Mouse (Mus musculus) intestine, embryonic 14.5 days (tissue): Measurements from ENCODE around the gene Gpsm1. TPM values are rescaled to one million over a fixed set of nuclear protein-coding genes. Genes with fewer than 3 reads are reported as not detected.
"Not testable (repeated sequence)": the region's sequence is repeated elsewhere in the genome, so short reads cannot be mapped to it uniquely, and the experiment has no call there.

Experiments
- ATAC-seq: fragments of 200-750 bp; cut with Nextera tagmentation; replicated peaks from 2 replicates; pipeline ENCODE4 v1.8.0; 2017; ENCODE audit warnings: low read depth, moderate number of reproducible peaks, moderate TSS enrichment, moderate library complexity; ENCODE audit not compliant: low FRiP score, low TSS enrichment
- DNase-seq: peaks from one replicate; pipeline ENCODE4 v3.0.0-alpha.2; 2018; ENCODE audit warnings: low spot score
- H3K27ac ChIP-seq: fragments of 300-500 bp; sonication (generic); 2 replicates; pipeline ENCODE4 v1.5.1; 2014; ENCODE audit warnings: low read depth, mild to moderate bottlenecking, control low read depth
- H3K27me3 ChIP-seq: fragments of 300-500 bp; sonication (generic); replicated peaks from 2 replicates; pipeline ENCODE4 v1.6.1; 2014; ENCODE audit warnings: low read length, control low read depth; ENCODE audit not compliant: control insufficient read depth, insufficient read depth
- H3K36me3 ChIP-seq: fragments of 300-500 bp; sonication (generic); 2 replicates; pipeline ENCODE4 v1.6.1; 2014; ENCODE audit warnings: low read length, control low read depth; ENCODE audit not compliant: control insufficient read depth, insufficient read depth
- H3K4me1 ChIP-seq: fragments of 300-500 bp; sonication (generic); replicated peaks from 2 replicates; pipeline ENCODE4 v1.6.1; 2014; ENCODE audit warnings: low read length, control low read depth, mixed read lengths; ENCODE audit not compliant: control insufficient read depth, insufficient read depth
- H3K4me2 ChIP-seq: fragments of 300-500 bp; sonication (generic); 2 replicates; pipeline ENCODE4 v1.6.1; 2014; ENCODE audit warnings: low read length
- H3K4me3 ChIP-seq: fragments of 300-500 bp; sonication (generic); 2 replicates; pipeline ENCODE4 v1.5.1; 2014; ENCODE audit warnings: low read depth, low read length, control low read depth, mixed read lengths
- H3K9ac ChIP-seq: fragments of 300-500 bp; sonication (generic); 2 replicates; pipeline ENCODE4 v1.6.1; 2014; ENCODE audit warnings: mild to moderate bottlenecking, low read length
- H3K9me3 ChIP-seq: fragments of 300-500 bp; sonication (generic); 2 replicates; pipeline ENCODE4 v1.6.1; 2016; ENCODE audit warnings: low read length, control low read depth; ENCODE audit not compliant: control insufficient read depth
- WGBS: fragments of 180-500 bp; shearing (Covaris S2); extraction: QIAGEN DNeasy Blood & Tissue Kit; methylation state at CpG from one replicate; pipeline ENCODE4 v1.1.7; 2014; 5-methylcytosine and 5-hydroxymethylcytosine counted together
- polyA plus RNA-seq: library from polyadenylated mRNA; unstranded; fragments of >200 nt; fragmentation: Nextera tagmentation; extraction: Ambion mirVana; gene quantifications from 2 replicates; pipeline ENCODE4 v1.2.1, GENCODE M21; 2014

Gpsm1 gene
- polyA plus RNA-seq, 1 experiment from 2014 or later, result 23.4 TPM

DNA sequence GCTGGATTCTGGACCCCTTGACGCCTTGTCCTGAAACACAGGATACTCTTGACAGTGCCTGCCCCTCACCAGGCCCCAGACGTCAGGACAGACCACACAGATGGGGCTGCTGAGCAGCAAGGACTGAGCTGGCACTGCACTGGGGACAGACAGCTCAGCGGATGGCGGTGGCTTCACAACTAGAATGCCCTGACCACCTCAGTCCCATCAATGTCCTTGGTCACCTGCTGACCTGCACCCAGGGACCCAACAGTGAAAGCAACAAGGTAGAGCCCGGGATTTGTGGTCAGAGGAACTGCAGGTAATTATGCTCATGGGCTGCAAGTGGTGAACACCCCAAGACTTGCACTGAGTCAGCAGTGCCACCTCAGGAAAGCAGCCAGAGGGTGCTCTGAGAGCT is 47.7 kb downstream of the Gpsm1 start:
- Histone ChIP-seq H3K4me2 (no peak overlapping the region), H3K36me3 (peaks cover 41% of the 10 kb centered on the region), H3K4me3 (no peak overlapping the region), H3K9ac (no peak overlapping the region), H3K9me3 (no peaks in the 10 kb centered on the region), H3K4me1 (no peaks in the 10 kb centered on the region), H3K27ac (no peak overlapping the region), H3K27me3 (no peaks in the 10 kb centered on the region)
- WGBS, result 85% methylated on average over 5 of the region's 5 CpGs
- ATAC-seq, result no peak
- no peak for DNase-seq

DNA sequence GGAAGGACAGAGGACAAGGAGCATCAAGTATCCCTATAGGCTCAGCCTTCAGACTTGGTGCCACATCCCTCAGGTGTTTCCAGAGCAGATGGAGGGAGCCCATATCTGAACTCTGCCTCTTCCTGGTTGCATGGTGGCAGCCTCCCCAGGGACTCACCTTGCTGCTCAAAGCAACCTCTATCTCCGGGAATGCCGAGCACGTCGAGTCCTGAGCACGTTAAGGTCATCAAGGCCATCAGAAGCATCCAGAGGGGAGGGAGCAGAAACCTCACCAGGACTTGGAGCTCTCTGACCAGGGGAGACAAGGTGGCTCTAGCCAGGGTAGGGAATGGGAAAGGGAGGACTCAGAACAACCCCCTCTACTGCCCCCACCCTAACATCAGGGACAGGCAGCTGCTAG is 48.2 kb downstream of the Gpsm1 start:
- ATAC-seq (no peak), DNase-seq (no peak)
- H3K27me3 ChIP-seq, result no peaks in the 10 kb centered on the region
- 79% methylated on average over 5 of the region's 5 CpGs for WGBS
- H3K9me3 ChIP-seq, result no peaks in the 10 kb centered on the region
- H3K4me3 ChIP-seq, result no peak overlapping the region
- H3K4me1 ChIP-seq, result no peaks in the 10 kb centered on the region
- H3K4me2 ChIP-seq, result no peak overlapping the region
- no peak overlapping the region for H3K9ac ChIP-seq
- H3K27ac ChIP-seq, result no peak overlapping the region
- H3K36me3 ChIP-seq, result peaks cover 46% of the 10 kb centered on the region

DNA sequence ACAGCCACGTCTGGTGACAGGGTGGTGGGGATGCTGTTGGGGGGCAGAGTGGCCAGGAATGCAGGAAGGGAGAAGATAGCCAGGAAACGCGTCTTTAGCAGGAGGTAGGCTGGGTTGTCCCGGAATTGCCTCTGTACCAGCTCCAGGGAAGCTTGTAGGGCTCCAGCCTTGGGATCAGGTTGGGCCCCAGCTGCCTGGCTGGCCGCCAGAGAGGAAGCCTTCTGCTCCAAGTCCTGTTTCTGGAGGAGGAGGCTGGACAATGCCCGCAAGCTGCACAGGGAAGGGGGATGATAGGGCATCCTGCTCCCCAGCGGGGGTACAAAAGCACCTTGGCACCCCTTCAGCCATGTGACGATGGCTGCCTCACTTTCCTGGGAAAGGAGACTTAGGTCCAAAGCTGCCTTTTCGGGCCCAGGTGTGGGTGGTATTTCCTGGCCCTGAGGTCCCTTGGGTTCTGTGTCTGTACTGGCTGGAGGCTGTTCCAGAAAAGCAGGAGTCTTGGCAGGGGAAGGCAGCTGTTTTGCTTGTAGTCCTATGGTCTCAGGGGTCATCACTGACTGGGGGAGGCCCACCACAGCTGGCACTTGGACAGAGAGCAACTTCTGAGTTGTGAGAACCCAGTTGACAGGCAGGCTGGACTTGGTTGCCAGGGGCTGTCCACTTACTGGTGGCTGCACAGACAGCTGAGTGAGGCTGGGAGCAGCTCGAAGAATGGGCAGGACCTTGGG is 49.6 kb downstream of the Gpsm1 start:
- no peak for ATAC-seq
- peaks cover 60% of the 10 kb centered on the region for H3K36me3 ChIP-seq

DNA sequence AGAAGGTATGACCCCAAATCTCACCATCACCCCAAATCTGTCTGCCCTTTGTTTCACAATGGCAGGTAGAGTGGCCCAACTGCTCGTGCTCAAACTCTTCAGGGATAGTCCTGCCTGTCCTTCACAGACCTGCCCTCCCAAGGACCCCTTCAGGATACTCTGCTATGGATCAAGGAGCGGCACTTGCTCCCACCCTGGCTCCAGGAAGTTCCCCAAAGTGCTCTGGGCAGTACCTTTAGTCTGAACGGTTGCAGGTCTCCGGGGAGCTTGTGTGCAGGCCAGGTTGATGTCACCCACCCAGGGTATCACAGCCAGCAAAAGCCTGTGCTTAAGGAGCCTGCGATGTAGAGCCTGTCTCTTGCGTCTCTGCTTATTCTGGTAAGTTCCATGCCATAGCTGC is 52.6 kb downstream of the Gpsm1 start:
- Histone ChIP-seq H3K36me3 (peaks cover 87% of the 10 kb centered on the region), H3K9me3 (no peaks in the 10 kb centered on the region), H3K4me3 (no peak overlapping the region), H3K27me3 (no peaks in the 10 kb centered on the region), H3K4me2 (no peak overlapping the region), H3K9ac (no peak overlapping the region), H3K4me1 (no peaks in the 10 kb centered on the region), H3K27ac (no peak overlapping the region)
- ATAC-seq (no peak), DNase-seq (no peak)
- 89% methylated on average over 6 of the region's 6 CpGs for WGBS

More for the DNA sequence above, 49.6 kb downstream of the Gpsm1 start:
- 80% methylated on average over 10 of the region's 10 CpGs for whole genome bisulfite sequencing
- H3K27ac ChIP-seq, result no peak overlapping the region
- H3K4me3 ChIP-seq, result no peak overlapping the region
- DNase-seq, result no peak
- H3K9ac ChIP-seq, result no peak overlapping the region
- no peak overlapping the region for H3K4me2 ChIP-seq
- H3K27me3 ChIP-seq, result no peaks in the 10 kb centered on the region
- no peaks in the 10 kb centered on the region for H3K4me1 ChIP-seq
- H3K9me3 ChIP-seq, result no peaks in the 10 kb centered on the region

DNA sequence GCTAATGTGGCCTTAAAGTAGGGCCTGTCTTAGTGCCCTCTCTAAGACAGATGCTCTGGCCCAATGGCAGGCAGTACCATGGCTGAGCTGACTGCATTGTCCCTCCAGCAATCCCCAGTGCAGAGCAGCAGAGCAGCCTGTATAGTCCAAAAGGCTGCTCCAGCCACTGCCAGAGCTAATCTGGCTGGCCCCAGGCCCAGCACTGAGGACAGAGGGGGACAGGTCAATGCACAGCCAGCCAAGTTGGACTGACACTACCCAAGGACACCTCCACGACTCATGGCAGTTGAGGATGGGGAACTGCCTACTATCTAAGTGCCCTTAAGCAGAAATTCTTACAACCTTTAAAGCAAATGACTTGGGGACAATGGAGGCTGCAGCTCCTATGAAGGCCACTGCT is 53.3 kb downstream of the Gpsm1 start:
- Histone ChIP-seq H3K4me1 (no peaks in the 10 kb centered on the region), H3K4me2 (no peak overlapping the region), H3K36me3 (peaks cover 94% of the 10 kb centered on the region), H3K4me3 (no peak overlapping the region), H3K27me3 (no peaks in the 10 kb centered on the region), H3K9me3 (no peaks in the 10 kb centered on the region), H3K9ac (no peak overlapping the region), H3K27ac (no peak overlapping the region)
- DNase-seq (no peak), ATAC-seq (no peak)
- 95% methylated on average over 1 of the region's 1 CpGs for WGBS

DNA sequence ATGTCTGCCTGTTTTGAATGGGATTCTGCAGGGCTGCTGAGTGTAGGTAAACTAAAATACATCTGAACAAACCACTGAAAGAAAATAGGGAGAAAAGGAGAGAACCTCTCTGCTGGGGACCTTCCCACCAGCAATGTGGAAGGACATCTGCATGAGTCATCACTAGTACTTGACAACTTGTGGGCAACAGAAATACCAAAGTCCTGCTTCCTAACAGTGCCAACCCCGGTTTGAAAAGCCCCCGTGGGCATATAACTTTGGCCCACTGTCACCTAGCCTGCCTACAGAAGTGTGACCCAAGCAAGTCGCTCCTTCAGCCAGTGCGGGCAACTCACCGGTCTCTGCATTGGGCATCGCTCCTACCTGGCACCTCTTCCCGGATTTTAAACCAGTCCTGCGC is 57.1 kb downstream of the Gpsm1 start:
- Histone ChIP-seq H3K9me3 (no peaks in the 10 kb centered on the region), H3K9ac (no peak overlapping the region), H3K36me3 (peaks cover 95% of the 10 kb centered on the region), H3K27ac (no peak overlapping the region), H3K4me2 (no peak overlapping the region), H3K4me3 (no peak overlapping the region), H3K27me3 (no peaks in the 10 kb centered on the region), H3K4me1 (no peaks in the 10 kb centered on the region)
- WGBS, result 96% methylated on average over 8 of the region's 8 CpGs
- no peak for DNase-seq
- no peak for ATAC-seq

DNA sequence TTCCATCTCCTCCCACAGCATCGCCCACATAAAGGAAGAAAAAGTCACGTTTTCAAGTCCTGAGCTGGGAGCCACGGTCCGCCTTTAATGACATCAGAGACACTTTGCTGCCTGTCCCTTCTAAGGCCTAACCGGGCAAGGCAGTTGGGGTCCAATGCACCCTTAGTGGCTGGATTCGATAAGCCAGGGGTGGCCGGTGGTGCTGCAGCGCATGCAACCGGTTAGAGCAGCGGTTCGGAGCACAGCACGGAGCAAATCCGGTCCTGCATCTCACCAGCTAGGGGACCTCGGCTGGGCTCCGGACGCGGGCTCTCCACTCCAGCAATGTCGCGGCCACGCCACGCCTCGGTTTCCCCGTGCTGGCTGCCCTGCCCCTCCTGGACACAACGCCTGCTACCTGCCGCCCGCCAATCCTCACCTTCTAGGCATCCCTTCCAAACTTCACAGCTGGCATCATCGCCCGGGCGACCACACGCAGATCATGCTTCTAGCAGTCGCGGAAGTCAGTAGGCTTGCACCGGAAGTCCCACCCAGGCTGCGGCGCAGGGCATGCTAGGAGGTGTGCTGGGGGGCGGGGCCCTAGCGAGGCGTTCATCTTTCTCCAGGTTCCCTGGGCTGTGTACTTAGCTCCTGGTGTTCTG is 64.9 kb downstream of the Gpsm1 start, which contains the start of gene Snapc4:
Snapc4 (minus strand) TSS at position 523 of the 641 bp plus-strand sequence.
- peak; percentile 88 for DNase-seq
- peaks cover 65% of the 10 kb centered on the region for H3K36me3 ChIP-seq
- WGBS, result under 1% methylated on average over 38 of the region's 38 CpGs
- H3K27me3 ChIP-seq, result no peaks in the 10 kb centered on the region
- peaks cover 4% of the 10 kb centered on the region; the same call in 1 of the 2 replicates for H3K4me1 ChIP-seq
- peak; percentile 95 for ATAC-seq
- no peaks in the 10 kb centered on the region for H3K9me3 ChIP-seq
- H3K4me2 ChIP-seq, result peak within 1 kb of the TSS; percentile 86
- peak within 1 kb of the TSS; percentile 76 for H3K9ac ChIP-seq
- H3K4me3 ChIP-seq, result peak within 1 kb of the TSS; percentile 89
- 0 out of 2 replicates have a peak within 1 kb of the TSS, but pooled peaks have one; percentile 22 for H3K27ac ChIP-seq

DNA sequence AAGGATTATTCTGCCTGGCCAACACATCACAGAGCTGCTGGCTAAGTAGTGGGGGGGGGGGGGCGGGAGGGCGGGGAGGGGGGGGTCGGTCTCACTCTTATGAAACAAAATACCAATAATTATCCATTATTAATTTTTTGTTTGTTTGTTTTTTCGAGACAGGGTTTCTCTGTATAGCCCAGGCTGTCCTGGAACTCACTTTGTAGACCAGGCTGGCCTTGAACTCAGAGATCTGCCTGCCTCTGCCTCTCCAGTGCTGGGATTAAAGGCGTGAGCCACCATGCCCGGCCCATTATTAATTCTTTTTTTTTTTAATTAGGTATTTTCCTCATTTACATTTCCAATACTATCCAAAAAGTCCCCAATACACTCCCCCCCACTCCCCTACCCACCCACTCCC is 65.6 kb downstream of the Gpsm1 start:
- not testable (repeated sequence) for DNase-seq, H3K9me3 ChIP-seq, H3K27ac ChIP-seq, H3K27me3 ChIP-seq, H3K4me1 ChIP-seq, ATAC-seq
- Histone ChIP-seq H3K36me3 (peaks cover 65% of the 10 kb centered on the region), H3K4me3 (peak overlapping the region; percentile 89), H3K4me2 (peak overlapping the region; percentile 86), H3K9ac (peak overlapping the region; percentile 76; the same call in 1 of the 2 replicates)
- WGBS, result 33% methylated on average over 6 of the region's 6 CpGs
